Mouse (Mus musculus) hindbrain, embryonic 10.5 days (tissue): ENCODE results near the gene Ripk3. TPM values are rescaled to one million over a fixed set of nuclear protein-coding genes. Genes with fewer than 3 reads are reported as not detected.
"Not testable (repeated sequence)": the region's sequence is repeated elsewhere in the genome, so short reads cannot be mapped to it uniquely, and the experiment has no call there.

Experiments
- DNase-seq: peaks from one replicate; pipeline ENCODE4 v3.0.0-alpha.2; 2017; ENCODE audit warnings: low spot score
- H3K27ac ChIP-seq: fragments of 300-500 bp; sonication (generic); 2 replicates; pipeline ENCODE4 v1.5.1; 2016; ENCODE audit warnings: mild to moderate bottlenecking, moderate library complexity
- H3K27me3 ChIP-seq: fragments of 300-500 bp; sonication (generic); 2 replicates; pipeline ENCODE4 v1.6.1; 2016; ENCODE audit warnings: mild to moderate bottlenecking; ENCODE audit not compliant: poor library complexity, insufficient read depth, severe bottlenecking
- H3K36me3 ChIP-seq: fragments of 300-500 bp; sonication (generic); 2 replicates; pipeline ENCODE4 v1.6.1; 2016; ENCODE audit warnings: mild to moderate bottlenecking, moderate library complexity
- H3K4me1 ChIP-seq: fragments of 300-500 bp; sonication (generic); replicated peaks from 2 replicates; pipeline ENCODE4 v1.6.1; 2016; ENCODE audit warnings: mild to moderate bottlenecking
- H3K4me3 ChIP-seq: fragments of 300-500 bp; sonication (generic); 2 replicates; pipeline ENCODE4 v1.5.1; 2016; ENCODE audit warnings: mild to moderate bottlenecking, moderate library complexity
- H3K9me3 ChIP-seq: fragments of 300-500 bp; sonication (generic); 2 replicates; pipeline ENCODE4 v1.6.1; 2016; ENCODE audit warnings: mild to moderate bottlenecking, moderate library complexity
- WGBS: fragments of 180-500 bp; shearing (Covaris S2); methylation state at CpG from one replicate; pipeline ENCODE4 v1.1.7; 2016; 5-methylcytosine and 5-hydroxymethylcytosine counted together
- polyA plus RNA-seq: library from polyadenylated mRNA; unstranded; fragments of >200 nt; fragmentation: Nextera tagmentation; extraction: Ambion mirVana; gene quantifications from 2 replicates; pipeline ENCODE4 v1.2.1, GENCODE M21; 2016

Gene Ripk3
- polyA plus RNA-seq, 1 experiment from 2014 or later, result 11.9 TPM

GRCm38 (mm10) chr14:55767519-55768414 is 20.9 kb downstream of the Ripk3 start:
- peaks cover 85% of the 10 kb centered on the region for H3K27me3 ChIP-seq
- H3K4me1 ChIP-seq, result peaks cover 16% of the 10 kb centered on the region
- WGBS, result 12% methylated on average over 52 of the region's 52 CpGs
- peak; percentile 75 for DNase-seq
- H3K36me3 ChIP-seq, result no peaks in the 10 kb centered on the region
- peak overlapping the region; percentile 64 for H3K27ac ChIP-seq
- peak overlapping the region; percentile 52 for H3K4me3 ChIP-seq
- H3K9me3 ChIP-seq, result no peaks in the 10 kb centered on the region

- no peak for DNase-seq
- peaks cover 97% of the 10 kb centered on the region for H3K27me3 ChIP-seq
- peaks cover 30% of the 10 kb centered on the region for H3K4me1 ChIP-seq
- no peaks in the 10 kb centered on the region for H3K9me3 ChIP-seq
- no peak within 1 kb of the TSS for H3K4me3 ChIP-seq
- no peaks in the 10 kb centered on the region for H3K36me3 ChIP-seq
- H3K27ac ChIP-seq, result no peak within 1 kb of the TSS
- WGBS, result 74% methylated on average over 4 of the region's 4 CpGs
These were observed 23.0 kb downstream of the Ripk3 start, which contains the start of gene Ltb4r1 for GRCm38 (mm10) chr14:55765696-55766095. Gene Ltb4r1, plus strand, starts transcription at chr14:55765962.

- Histone ChIP-seq H3K4me1 (peaks cover 29% of the 10 kb centered on the region), H3K4me3 (peak overlapping the region; percentile 65; the same call in 1 of the 2 replicates), H3K36me3 (no peaks in the 10 kb centered on the region), H3K27me3 (peaks cover 79% of the 10 kb centered on the region), H3K27ac (0 out of 2 replicates have a peak overlapping the region, but pooled peaks have one; percentile 85), H3K9me3 (no peaks in the 10 kb centered on the region)
- WGBS, result 57% methylated on average over 7 of the region's 7 CpGs
- DNase-seq, result no peak
These were observed 25.5 kb downstream of the Ripk3 start for GRCm38 (mm10) chr14:55763166-55763565.

GRCm38 (mm10) chr14:55762001-55762821 is 26.5 kb downstream of the Ripk3 start:
- H3K4me1 ChIP-seq, result peaks cover 19% of the 10 kb centered on the region
- no peaks in the 10 kb centered on the region for H3K9me3 ChIP-seq
- peak; percentile 73 for DNase-seq
- peaks cover 70% of the 10 kb centered on the region for H3K27me3 ChIP-seq
- H3K4me3 ChIP-seq, result peak overlapping the region; percentile 65
- WGBS, result under 1% methylated on average over 77 of the region's 77 CpGs
- H3K27ac ChIP-seq, result peak overlapping the region; percentile 85
- H3K36me3 ChIP-seq, result no peaks in the 10 kb centered on the region

GRCm38 (mm10) chr14:55761163-55761562 is 27.5 kb downstream of the Ripk3 start, which contains the start of gene Ltb4r2:
Gene Ltb4r2, plus strand, starts transcription at chr14:55761428.
- H3K4me1 ChIP-seq, result peaks cover 17% of the 10 kb centered on the region
- peaks cover 61% of the 10 kb centered on the region for H3K27me3 ChIP-seq
- no peak for DNase-seq
- H3K4me3 ChIP-seq, result peak within 1 kb of the TSS; percentile 65
- WGBS, result 74% methylated on average over 6 of the region's 6 CpGs
- no peaks in the 10 kb centered on the region for H3K9me3 ChIP-seq
- H3K36me3 ChIP-seq, result peaks cover 8% of the 10 kb centered on the region
- peak within 1 kb of the TSS; percentile 85 for H3K27ac ChIP-seq

GRCm38 (mm10) chr14:55760156-55760555 is 28.5 kb downstream of the Ripk3 start:
- not testable (repeated sequence) for H3K4me3 ChIP-seq, H3K27ac ChIP-seq, H3K9me3 ChIP-seq
- peak; percentile 87 for DNase-seq
- Histone ChIP-seq H3K27me3 (peaks cover 51% of the 10 kb centered on the region), H3K4me1 (peaks cover 17% of the 10 kb centered on the region), H3K36me3 (peaks cover 19% of the 10 kb centered on the region)
- 0% methylated on average over 6 of the region's 6 CpGs for WGBS

- peak; percentile 57 for DNase-seq
- Histone ChIP-seq H3K4me1 (peaks cover 17% of the 10 kb centered on the region), H3K9me3 (no peaks in the 10 kb centered on the region), H3K36me3 (peaks cover 36% of the 10 kb centered on the region), H3K27ac (no peak within 1 kb of the TSS), H3K4me3 (peak within 1 kb of the TSS; percentile 3; the same call in 1 of the 2 replicates), H3K27me3 (peaks cover 33% of the 10 kb centered on the region)
- WGBS, result 20% methylated on average over 8 of the region's 8 CpGs
These were observed 30.3 kb downstream of the Ripk3 start, which contains the start of gene Cideb for GRCm38 (mm10) chr14:55758363-55758784. Gene Cideb, minus strand, starts transcription at chr14:55758458.

GRCm38 (mm10) chr14:55757566-55757965 is 31.1 kb downstream of the Ripk3 start:
- Histone ChIP-seq H3K9me3 (no peaks in the 10 kb centered on the region), H3K4me3 (no peak overlapping the region), H3K36me3 (peaks cover 44% of the 10 kb centered on the region), H3K4me1 (peaks cover 12% of the 10 kb centered on the region), H3K27me3 (peaks cover 25% of the 10 kb centered on the region), H3K27ac (no peak overlapping the region)
- DNase-seq, result no peak
- 89% methylated on average over 6 of the region's 6 CpGs for WGBS

- Histone ChIP-seq H3K36me3 (peaks cover 52% of the 10 kb centered on the region), H3K27me3 (no peaks in the 10 kb centered on the region), H3K27ac (no peak overlapping the region), H3K4me1 (peaks cover 34% of the 10 kb centered on the region), H3K4me3 (peak overlapping the region; percentile 92), H3K9me3 (no peaks in the 10 kb centered on the region)
- 92% methylated on average over 10 of the region's 10 CpGs for WGBS
- DNase-seq, result no peak
These were observed 41.4 kb downstream of the Ripk3 start for GRCm38 (mm10) chr14:55747051-55747847.

- DNase-seq, result no peak
- Histone ChIP-seq H3K9me3 (no peaks in the 10 kb centered on the region), H3K27ac (peak overlapping the region; percentile 86), H3K36me3 (peaks cover 45% of the 10 kb centered on the region), H3K4me1 (peaks cover 34% of the 10 kb centered on the region), H3K27me3 (no peaks in the 10 kb centered on the region), H3K4me3 (peak overlapping the region; percentile 92)
- under 1% methylated on average over 31 of the region's 31 CpGs for WGBS
These were observed 42.8 kb downstream of the Ripk3 start for GRCm38 (mm10) chr14:55745861-55746237.

GRCm38 (mm10) chr14:55745180-55745860 is 43.3 kb downstream of the Ripk3 start, which contains the start of the genes Dhrs1 and Nop9:
Gene Dhrs1, minus strand, starts transcription at chr14:55745690.
Gene Nop9, plus strand, starts transcription at chr14:55745693.
- peaks cover 34% of the 10 kb centered on the region for H3K4me1 ChIP-seq
- 2% methylated on average over 48 of the region's 48 CpGs for WGBS
- peak within 1 kb of the TSS; percentile 92 for H3K4me3 ChIP-seq
- peak within 1 kb of the TSS; percentile 86 for H3K27ac ChIP-seq
- DNase-seq, result peak; percentile 93
- peaks cover 45% of the 10 kb centered on the region for H3K36me3 ChIP-seq
- no peaks in the 10 kb centered on the region for H3K27me3 ChIP-seq
- H3K9me3 ChIP-seq, result no peaks in the 10 kb centered on the region
